Mouse (Mus musculus) midbrain, embryonic 13.5 days (tissue): Measurements from ENCODE around the gene Mfsd2a. TPM values are rescaled to one million over a fixed set of nuclear protein-coding genes. Genes with fewer than 3 reads are reported as not detected.

ENCODE experiments used
- ATAC-seq: fragments of 200-750 bp; cut with Nextera tagmentation; 2 replicates; pipeline ENCODE4 v1.8.0; 2017; ENCODE audit warnings: mild to moderate bottlenecking, moderate TSS enrichment, moderate library complexity
- H3K27ac ChIP-seq: fragments of 300-500 bp; sonication (generic); 2 replicates; pipeline ENCODE4 v1.5.1; 2015; ENCODE audit warnings: inconsistent platforms, mild to moderate bottlenecking, moderate library complexity
- H3K27me3 ChIP-seq: fragments of 300-500 bp; sonication (generic); 2 replicates; pipeline ENCODE4 v1.6.1; 2015; ENCODE audit warnings: mild to moderate bottlenecking, inconsistent platforms
- H3K36me3 ChIP-seq: fragments of 300-500 bp; sonication (generic); 2 replicates; pipeline ENCODE4 v1.6.1; 2015; ENCODE audit warnings: mild to moderate bottlenecking, inconsistent platforms
- H3K4me1 ChIP-seq: fragments of 300-500 bp; sonication (generic); replicated peaks from 2 replicates; pipeline ENCODE4 v1.6.1; 2015; ENCODE audit warnings: inconsistent platforms
- H3K4me2 ChIP-seq: fragments of 300-500 bp; sonication (generic); replicated peaks from 2 replicates; pipeline ENCODE4 v1.6.1; 2015; ENCODE audit warnings: moderate library complexity, mild to moderate bottlenecking, inconsistent platforms
- H3K4me3 ChIP-seq: fragments of 300-500 bp; sonication (generic); replicated peaks from 2 replicates; pipeline ENCODE4 v1.5.1; 2015; ENCODE audit warnings: mild to moderate bottlenecking, inconsistent platforms
- H3K9ac ChIP-seq: fragments of 300-500 bp; sonication (generic); replicated peaks from 2 replicates; pipeline ENCODE4 v1.6.1; 2015; ENCODE audit warnings: mild to moderate bottlenecking, inconsistent platforms
- H3K9me3 ChIP-seq: fragments of 300-500 bp; sonication (generic); 2 replicates; pipeline ENCODE4 v1.6.1; 2016; ENCODE audit warnings: mild to moderate bottlenecking, inconsistent platforms
- WGBS: fragments of 180-500 bp; shearing (Covaris S2); methylation state at CpG from one replicate; pipeline ENCODE4 v1.1.7; 2015; 5-methylcytosine and 5-hydroxymethylcytosine counted together
- polyA plus RNA-seq: library from polyadenylated mRNA; unstranded; fragments of >200 nt; fragmentation: Nextera tagmentation; extraction: Ambion mirVana; gene quantifications from 2 replicates; pipeline ENCODE4 v1.2.1, GENCODE M21; 2015

Mfsd2a gene
- polyA plus RNA-seq, 1 experiment from 2014 or later: 32.5 TPM

DNA sequence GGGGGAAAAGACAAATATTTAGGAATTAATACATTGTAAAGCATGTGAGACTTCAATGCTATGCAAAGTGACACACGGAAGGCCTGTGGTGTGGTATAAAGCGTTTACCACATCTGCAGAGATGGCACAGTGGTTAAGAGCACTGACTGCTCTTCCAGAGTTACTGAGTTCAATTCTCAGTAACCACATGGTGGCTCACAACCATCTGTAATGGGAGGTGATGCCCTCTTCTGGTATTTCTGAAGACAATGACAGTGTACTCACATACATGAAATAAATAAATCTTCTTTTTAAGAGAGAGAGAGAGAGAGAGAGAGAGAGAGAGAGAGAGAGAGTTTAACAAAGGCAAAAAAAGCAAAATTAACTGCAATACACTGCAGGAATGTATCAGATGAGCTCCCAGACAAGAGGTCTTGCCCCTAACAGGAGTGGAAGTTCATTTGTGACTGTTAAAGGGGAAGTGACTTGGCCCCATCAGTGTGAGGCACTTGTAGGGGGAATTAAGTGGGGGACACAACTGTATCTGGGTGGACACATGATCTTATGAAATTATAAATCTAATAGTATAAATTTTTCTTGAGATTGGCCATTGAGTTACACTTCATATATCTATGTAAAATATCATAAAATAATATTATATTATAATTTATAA lies 29.9 kb downstream of the Mfsd2a start:
- no peak for ATAC-seq
- 83% methylated on average over 2 of the region's 2 CpGs for WGBS
- Histone ChIP-seq H3K9me3 (no peaks in the 10 kb centered on the region), H3K27me3 (no peaks in the 10 kb centered on the region), H3K4me3 (no peak overlapping the region), H3K27ac (no peak overlapping the region), H3K4me1 (no peaks in the 10 kb centered on the region), H3K36me3 (no peaks in the 10 kb centered on the region), H3K4me2 (no peak overlapping the region), H3K9ac (no peak overlapping the region)

- no peak overlapping the region for H3K4me2 ChIP-seq
- H3K4me1 ChIP-seq: 0 out of 2 replicates have a peak, but pooled peaks cover 4% of the 10 kb centered on the region
- no peak for ATAC-seq
- H3K9ac ChIP-seq: no peak overlapping the region
- no peaks in the 10 kb centered on the region for H3K9me3 ChIP-seq
- no peak overlapping the region for H3K4me3 ChIP-seq
- no peak overlapping the region for H3K27ac ChIP-seq
- H3K36me3 ChIP-seq: no peaks in the 10 kb centered on the region
- H3K27me3 ChIP-seq: no peaks in the 10 kb centered on the region
- 89% methylated on average over 15 of the region's 15 CpGs for WGBS
These were observed 37.3 kb downstream of the Mfsd2a start for GRCm38 (mm10) chr4:122923392-122924344.

DNA sequence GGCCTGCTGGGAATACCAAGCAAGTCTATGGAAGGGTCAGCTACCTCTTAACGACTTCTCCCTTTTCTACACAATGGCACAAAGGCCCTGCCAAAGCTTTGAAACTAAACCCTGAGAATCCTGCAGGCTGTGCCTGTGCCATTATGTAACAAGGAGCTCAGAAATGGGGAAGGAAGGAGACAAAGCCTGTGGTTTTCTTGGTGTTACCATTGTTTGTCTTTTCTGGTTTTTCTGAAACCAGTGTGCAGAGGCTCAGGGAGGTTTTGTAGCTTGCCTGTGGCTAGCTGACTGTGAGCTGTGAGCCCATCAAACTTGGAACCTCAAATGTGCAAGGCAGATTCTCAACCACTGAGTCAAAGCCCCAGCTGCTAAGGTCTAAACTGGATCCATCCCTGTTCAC lies 38.1 kb downstream of the Mfsd2a start:
- H3K9ac ChIP-seq: no peak overlapping the region
- no peaks in the 10 kb centered on the region for H3K36me3 ChIP-seq
- no peak overlapping the region for H3K4me2 ChIP-seq
- no peaks in the 10 kb centered on the region for H3K9me3 ChIP-seq
- no peak for ATAC-seq
- H3K4me1 ChIP-seq: 0 out of 2 replicates have a peak, but pooled peaks cover 4% of the 10 kb centered on the region
- H3K4me3 ChIP-seq: no peak overlapping the region
- WGBS: 3% methylated on average over 1 of the region's 1 CpGs
- H3K27me3 ChIP-seq: no peaks in the 10 kb centered on the region
- no peak overlapping the region for H3K27ac ChIP-seq

DNA sequence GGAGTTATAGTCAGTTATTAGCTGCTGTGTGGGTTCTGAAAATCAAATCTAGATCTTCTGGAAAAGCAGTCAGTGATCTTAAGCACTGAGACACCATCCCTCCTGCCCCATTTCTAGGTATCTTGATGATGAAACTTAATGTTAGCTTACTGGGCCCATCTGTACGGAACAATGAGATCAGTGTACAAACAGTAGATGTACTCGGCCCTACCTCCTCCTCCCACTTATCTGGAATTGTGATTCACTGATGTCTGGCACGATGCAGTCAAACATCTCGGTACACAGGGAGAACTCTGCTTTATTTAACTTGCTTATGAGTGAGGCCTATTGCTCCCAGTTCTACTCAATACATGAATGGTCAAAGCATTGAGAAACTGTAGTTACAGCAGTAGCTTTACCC lies 45.0 kb downstream of the Mfsd2a start:
- H3K36me3 ChIP-seq: no peaks in the 10 kb centered on the region
- WGBS: 86% methylated on average over 4 of the region's 4 CpGs
- no peaks in the 10 kb centered on the region for H3K4me1 ChIP-seq
- H3K27ac ChIP-seq: no peak overlapping the region
- H3K9me3 ChIP-seq: no peaks in the 10 kb centered on the region
- no peak for ATAC-seq
- H3K4me2 ChIP-seq: no peak overlapping the region
- no peak overlapping the region for H3K4me3 ChIP-seq
- no peak overlapping the region for H3K9ac ChIP-seq
- H3K27me3 ChIP-seq: no peaks in the 10 kb centered on the region

GRCm38 (mm10) chr4:122914186-122914585 lies 46.8 kb downstream of the Mfsd2a start:
- ATAC-seq: no peak
- H3K4me1 ChIP-seq: peaks cover 8% of the 10 kb centered on the region
- 81% methylated on average over 7 of the region's 7 CpGs for WGBS

DNA sequence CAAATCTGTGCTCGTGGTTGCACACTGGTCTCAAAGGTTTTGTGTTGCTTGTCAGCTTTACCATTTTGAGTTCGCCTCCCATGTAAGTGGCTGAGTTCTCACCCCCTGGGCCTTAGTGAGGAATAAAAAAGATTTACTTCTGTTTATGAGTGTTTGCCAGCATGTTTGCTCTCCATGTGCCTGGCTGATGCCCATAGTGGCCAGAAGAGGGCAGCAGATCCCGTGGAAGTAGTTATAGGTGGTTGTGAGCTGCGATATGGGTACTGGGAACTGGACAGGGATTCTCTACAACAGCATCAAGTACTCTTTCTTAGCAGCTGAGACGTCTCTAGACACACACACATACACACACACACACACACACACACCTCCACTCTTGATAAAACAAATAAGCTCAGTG lies 48.4 kb downstream of the Mfsd2a start:
- no peak overlapping the region for H3K27ac ChIP-seq
- H3K4me2 ChIP-seq: no peak overlapping the region
- no peak overlapping the region for H3K4me3 ChIP-seq
- 78% methylated on average over 5 of the region's 5 CpGs for WGBS
- peaks cover 16% of the 10 kb centered on the region for H3K4me1 ChIP-seq
- H3K27me3 ChIP-seq: no peaks in the 10 kb centered on the region
- no peak for ATAC-seq
- no peaks in the 10 kb centered on the region for H3K9me3 ChIP-seq
- no peaks in the 10 kb centered on the region for H3K36me3 ChIP-seq
- no peak overlapping the region for H3K9ac ChIP-seq

More at GRCm38 (mm10) chr4:122914186-122914585, 46.8 kb downstream of the Mfsd2a start:
- no peak overlapping the region for H3K4me2 ChIP-seq
- no peaks in the 10 kb centered on the region for H3K36me3 ChIP-seq
- no peak overlapping the region for H3K9ac ChIP-seq
- no peaks in the 10 kb centered on the region for H3K27me3 ChIP-seq
- no peaks in the 10 kb centered on the region for H3K9me3 ChIP-seq
- H3K4me3 ChIP-seq: no peak overlapping the region
- no peak overlapping the region for H3K27ac ChIP-seq

- no peak for ATAC-seq
- H3K27ac ChIP-seq: no peak overlapping the region
- 50% methylated on average over 6 of the region's 6 CpGs for WGBS
These were observed 50.4 kb downstream of the Mfsd2a start for GRCm38 (mm10) chr4:122910577-122910976.

GRCm38 (mm10) chr4:122909572-122910189 lies 51.3 kb downstream of the Mfsd2a start:
- H3K36me3 ChIP-seq: no peaks in the 10 kb centered on the region
- H3K4me3 ChIP-seq: 0 out of 2 replicates have a peak overlapping the region, but pooled peaks have one; percentile 7
- peak; percentile 88 for ATAC-seq
- H3K27me3 ChIP-seq: no peaks in the 10 kb centered on the region
- H3K27ac ChIP-seq: peak overlapping the region; percentile 31; the same call in 1 of the 2 replicates
- H3K4me2 ChIP-seq: peak overlapping the region; percentile 34
- WGBS: 15% methylated on average over 12 of the region's 12 CpGs
- H3K9ac ChIP-seq: no peak overlapping the region
- peaks cover 16% of the 10 kb centered on the region for H3K4me1 ChIP-seq
- no peaks in the 10 kb centered on the region for H3K9me3 ChIP-seq

More at GRCm38 (mm10) chr4:122910577-122910976, 50.4 kb downstream of the Mfsd2a start:
- Histone ChIP-seq H3K27me3 (no peaks in the 10 kb centered on the region), H3K36me3 (no peaks in the 10 kb centered on the region), H3K4me2 (no peak overlapping the region), H3K9me3 (no peaks in the 10 kb centered on the region), H3K4me1 (peaks cover 16% of the 10 kb centered on the region), H3K4me3 (no peak overlapping the region), H3K9ac (no peak overlapping the region)

DNA sequence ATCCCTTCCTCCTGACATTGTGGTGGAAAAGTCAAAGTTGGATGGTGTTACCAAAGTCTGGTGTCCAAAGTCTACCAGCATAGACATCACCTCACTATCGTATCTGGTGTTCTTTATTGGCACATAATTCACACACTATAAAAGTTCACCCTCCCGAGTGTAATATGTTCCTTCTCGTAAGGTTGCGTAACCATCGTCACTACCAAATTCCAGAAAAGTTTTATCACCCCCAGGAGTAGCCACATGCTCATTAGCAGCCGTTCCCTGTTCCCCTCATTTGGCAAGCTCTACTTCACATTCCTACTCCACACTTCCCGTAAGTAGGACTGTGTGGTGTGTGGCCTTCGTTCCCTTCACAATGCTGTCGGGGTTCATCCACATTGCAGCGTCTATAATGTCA lies 55.6 kb downstream of the Mfsd2a start:
- Histone ChIP-seq H3K27me3 (no peaks in the 10 kb centered on the region), H3K4me3 (no peak overlapping the region), H3K4me2 (no peak overlapping the region), H3K36me3 (no peaks in the 10 kb centered on the region), H3K27ac (no peak overlapping the region), H3K9ac (no peak overlapping the region), H3K9me3 (no peaks in the 10 kb centered on the region), H3K4me1 (peaks cover 16% of the 10 kb centered on the region)
- no peak for ATAC-seq
- 94% methylated on average over 10 of the region's 10 CpGs for WGBS

- ATAC-seq: no peak
- WGBS: 96% methylated on average over 3 of the region's 3 CpGs
- H3K9me3 ChIP-seq: no peaks in the 10 kb centered on the region
- no peak overlapping the region for H3K9ac ChIP-seq
- no peak overlapping the region for H3K4me3 ChIP-seq
- no peak overlapping the region for H3K27ac ChIP-seq
- H3K4me2 ChIP-seq: no peak overlapping the region
- H3K36me3 ChIP-seq: no peaks in the 10 kb centered on the region
- peaks cover 3% of the 10 kb centered on the region for H3K4me1 ChIP-seq
- H3K27me3 ChIP-seq: no peaks in the 10 kb centered on the region
These were observed 57.3 kb downstream of the Mfsd2a start for GRCm38 (mm10) chr4:122903709-122904108.

GRCm38 (mm10) chr4:122902156-122902555 lies 58.8 kb downstream of the Mfsd2a start:
- no peaks in the 10 kb centered on the region for H3K9me3 ChIP-seq
- WGBS: 36% methylated on average over 6 of the region's 6 CpGs
- ATAC-seq: no peak

DNA sequence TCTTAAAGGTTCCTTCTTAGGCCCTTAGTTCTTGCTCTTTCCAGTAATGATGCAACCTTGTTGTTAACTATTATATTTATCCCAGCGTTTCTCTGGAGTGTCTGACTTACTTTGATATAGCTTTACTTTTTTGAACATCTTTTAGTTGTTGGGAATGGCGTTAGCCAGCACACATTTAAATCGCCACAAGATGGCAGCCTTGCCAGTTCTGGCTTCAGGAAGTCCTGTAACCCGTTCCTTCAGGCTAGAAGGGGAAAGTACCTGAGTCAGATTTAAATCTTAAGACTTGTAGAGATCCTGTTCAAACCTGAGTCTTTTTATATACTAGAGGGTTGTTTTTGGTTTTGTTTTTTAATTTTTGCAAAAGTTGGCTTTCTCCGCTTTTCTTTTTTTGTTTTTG lies 62.7 kb downstream of the Mfsd2a start:
- H3K27ac ChIP-seq: no peak overlapping the region
- WGBS: 16% methylated on average over 5 of the region's 5 CpGs
- no peaks in the 10 kb centered on the region for H3K9me3 ChIP-seq
- ATAC-seq: no peak
- no peaks in the 10 kb centered on the region for H3K36me3 ChIP-seq
- no peaks in the 10 kb centered on the region for H3K4me1 ChIP-seq
- no peaks in the 10 kb centered on the region for H3K27me3 ChIP-seq
- no peak overlapping the region for H3K9ac ChIP-seq
- H3K4me3 ChIP-seq: no peak overlapping the region
- H3K4me2 ChIP-seq: no peak overlapping the region

More at GRCm38 (mm10) chr4:122902156-122902555, 58.8 kb downstream of the Mfsd2a start:
- Histone ChIP-seq H3K4me1 (no peaks in the 10 kb centered on the region), H3K36me3 (no peaks in the 10 kb centered on the region), H3K9ac (no peak overlapping the region), H3K27ac (no peak overlapping the region), H3K4me2 (no peak overlapping the region), H3K4me3 (no peak overlapping the region), H3K27me3 (no peaks in the 10 kb centered on the region)
